Mouse (Mus musculus) megakaryocyte, embryonic 14.5 days (primary cell): ENCODE measurements around the gene Gad1.

ENCODE experiments used
- FLI1 ChIP-seq: IDR thresholded peaks from 2 replicates; pipeline ENCODE4 v1.6.1; 2012; ENCODE audit warnings: low read length, inconsistent platforms, mixed read lengths
- GATA1 ChIP-seq: IDR thresholded peaks from 3 replicates; pipeline ENCODE4 v1.6.1; 2012; ENCODE audit warnings: mixed read lengths, low read length, inconsistent platforms, borderline replicate concordance

DNA sequence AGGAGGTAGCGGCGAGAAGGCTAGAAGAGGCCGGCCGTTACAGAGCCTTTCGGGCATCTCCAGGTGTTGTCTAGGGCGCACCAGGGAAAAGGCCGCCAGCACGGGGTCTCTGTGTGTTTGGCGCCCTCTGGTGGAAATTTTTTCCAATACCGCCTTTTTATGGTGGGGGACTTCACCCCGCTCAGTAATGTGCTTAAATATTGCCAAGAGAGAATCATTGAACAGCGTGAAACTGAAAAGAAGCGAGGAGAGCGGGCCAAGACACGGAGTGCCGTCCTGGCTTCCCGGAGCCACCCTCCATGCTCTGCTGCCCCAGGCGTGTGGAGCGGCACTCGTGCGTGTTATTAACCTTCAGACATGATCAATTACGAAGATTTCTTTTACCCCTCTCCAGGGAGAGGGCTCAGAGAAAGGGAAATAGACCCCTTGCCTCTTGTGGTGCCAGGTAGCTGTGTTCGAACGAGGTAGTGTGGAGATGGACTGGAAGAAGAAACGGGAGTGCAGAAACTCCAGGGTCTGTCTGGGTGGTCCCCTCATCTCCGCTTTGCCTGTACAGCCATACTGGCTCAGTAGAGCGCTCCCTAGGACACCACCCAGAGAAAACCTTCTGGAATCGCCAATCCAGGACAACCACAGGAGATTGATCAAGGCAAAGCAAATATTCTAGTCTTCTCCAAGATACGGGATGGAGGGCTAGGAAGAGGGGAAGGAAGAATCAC, 8.4 kb downstream of the Gad1 start:
- TF ChIP-seq GATA1 (no peak), FLI1 (no peak)
